Mouse (Mus musculus) adipocyte (in vitro differentiated cells): Measurements from ENCODE around the gene Bcl9.

Experiments used
- DNase-seq: peaks from one replicate; pipeline ENCODE4 v3.0.0-alpha.2; 2016; ENCODE audit warnings: low spot score

Bcl9 gene

DNA sequence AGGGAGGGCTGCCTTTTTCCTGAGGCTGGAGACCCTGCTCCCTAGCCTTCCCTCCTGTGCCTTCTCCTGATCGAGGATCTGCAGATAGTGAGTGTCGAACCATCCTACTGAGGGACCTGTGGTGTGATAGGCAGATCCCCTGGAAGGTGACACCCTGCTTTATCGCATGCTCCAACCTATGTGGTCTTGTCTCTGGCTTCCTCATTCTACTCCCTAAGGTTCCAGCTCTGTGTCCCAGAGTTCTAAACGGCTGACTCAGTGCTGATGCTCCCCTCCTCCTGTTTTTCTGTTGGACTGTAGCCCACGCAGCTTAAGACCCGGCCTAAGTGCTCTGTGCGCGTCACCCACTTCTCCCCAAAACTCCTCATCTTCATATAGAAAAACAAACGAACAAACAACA, 65.9 kb downstream of the Bcl9 start:
- no peak for DNase-seq

DNA sequence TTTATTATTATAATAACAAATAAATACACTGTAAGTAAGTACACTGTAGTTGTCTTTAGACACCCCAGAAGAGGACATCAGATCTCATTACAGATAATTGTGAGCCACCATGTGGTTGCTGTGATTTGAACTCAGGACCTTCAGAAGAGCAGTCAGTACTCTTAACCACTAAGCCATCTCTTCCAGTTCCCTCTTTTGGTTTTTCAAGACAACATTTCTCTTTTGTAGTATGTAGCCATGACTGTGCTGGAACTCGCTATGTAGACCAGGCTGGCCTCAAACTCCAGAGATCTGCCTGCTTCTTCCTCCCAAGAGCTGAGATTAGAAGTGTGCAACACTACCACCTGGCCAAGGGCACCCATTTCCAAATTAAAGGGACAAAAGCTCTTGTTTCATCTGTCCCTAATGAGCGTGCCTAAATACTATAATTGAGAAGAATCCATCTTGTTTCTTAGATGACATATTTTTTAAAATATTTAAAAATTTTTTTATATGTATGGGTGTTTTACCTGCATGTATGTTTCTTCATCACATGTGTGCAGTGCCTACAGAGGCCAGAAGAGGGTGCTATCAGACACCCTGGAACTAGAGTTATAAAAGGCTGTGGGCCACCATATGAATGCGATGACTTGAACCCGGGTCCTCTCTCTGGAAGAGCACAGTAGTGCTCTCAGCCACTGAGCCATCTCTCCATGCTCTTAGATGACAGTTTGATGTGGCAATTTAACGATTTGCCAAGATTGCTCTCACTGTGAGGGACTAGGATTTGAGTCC, 66.9 kb downstream of the Bcl9 start:
- no peak for DNase-seq

- no peak for DNase-seq
Observed at GRCm38 (mm10) chr3:97228457-97228856, 69.3 kb downstream of the Bcl9 start.

DNA sequence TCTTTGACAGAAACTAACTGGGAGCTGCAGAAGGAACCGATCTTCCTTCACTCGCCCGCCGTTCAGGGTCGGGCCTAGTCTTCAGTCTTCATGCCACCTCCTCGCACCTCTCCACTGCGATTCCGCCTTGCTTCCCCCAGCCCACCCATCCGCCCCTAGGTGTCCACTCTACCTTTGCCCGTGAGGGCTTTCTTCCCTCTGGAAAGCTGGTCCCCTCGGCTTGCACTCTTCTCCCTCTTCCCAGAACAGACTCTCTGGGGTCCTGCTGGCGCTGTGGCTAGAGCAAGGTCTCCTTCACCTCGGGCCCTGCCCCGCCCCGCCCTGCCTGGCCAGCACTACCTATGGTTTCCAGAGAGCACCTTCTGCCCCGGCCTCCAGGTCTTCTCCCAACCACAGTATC, 69.7 kb downstream of the Bcl9 start:
- DNase-seq = no peak

DNA sequence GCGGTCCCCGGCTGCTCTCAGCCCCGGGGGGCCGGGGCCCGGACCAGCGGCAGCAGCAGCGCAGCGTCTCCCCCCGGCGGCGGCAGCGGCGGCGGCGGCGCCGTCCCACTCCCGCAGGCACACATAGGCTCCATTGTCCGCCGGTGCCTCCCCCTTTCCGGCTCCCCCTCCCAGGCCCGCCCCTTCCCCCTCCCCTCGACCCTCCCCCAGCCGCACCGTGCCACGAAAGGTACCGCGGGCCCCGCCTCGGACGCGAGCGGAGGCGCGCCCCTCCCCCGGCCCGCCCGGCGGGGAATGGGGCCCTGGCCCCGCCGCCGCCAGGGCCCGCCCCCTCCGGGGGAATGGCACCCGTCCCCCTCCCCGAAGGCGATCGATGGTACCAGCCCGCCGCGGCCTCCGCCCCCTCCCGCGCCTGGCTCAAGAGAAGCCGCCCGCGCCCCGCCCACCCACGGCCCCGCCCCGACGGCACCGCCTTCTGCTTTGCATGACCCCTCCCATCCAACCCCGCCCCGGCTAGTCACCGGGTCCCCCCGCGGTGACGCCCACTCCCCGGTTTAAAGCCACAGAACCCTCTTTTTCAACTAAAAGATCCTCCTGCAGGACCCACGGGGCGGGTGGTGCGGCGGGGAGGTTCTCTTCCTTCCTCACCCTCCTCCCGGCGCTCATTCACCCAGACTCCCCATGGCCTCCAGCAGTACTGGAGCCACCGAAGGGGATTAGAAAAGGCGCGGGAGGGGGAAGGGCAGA, 70.3 kb downstream of the Bcl9 start:
- peak; percentile 94 for DNase-seq

DNA sequence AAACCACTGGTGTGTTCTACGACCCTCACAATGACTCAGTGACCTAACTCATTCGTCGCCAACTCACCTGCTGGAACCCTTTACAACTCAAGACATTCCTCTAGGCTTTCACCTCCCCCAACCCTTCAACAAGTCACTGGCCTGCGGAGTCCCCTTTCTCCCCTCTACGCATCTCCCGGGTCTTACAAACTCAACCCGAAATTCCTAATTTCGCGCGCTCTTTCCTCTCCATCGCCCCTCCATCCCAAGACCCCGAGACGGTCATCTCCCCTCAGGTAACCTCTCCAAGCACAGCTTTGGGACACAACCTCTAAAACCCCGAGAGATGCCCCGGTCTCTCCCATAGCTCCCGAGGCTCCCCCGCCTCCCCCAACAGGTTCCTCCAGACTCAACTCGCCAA, 71.0 kb downstream of the Bcl9 start:
- peak; percentile 31 for DNase-seq

GRCm38 (mm10) chr3:97225231-97225630, 72.5 kb downstream of the Bcl9 start:
- peak; percentile 32 for DNase-seq

DNA sequence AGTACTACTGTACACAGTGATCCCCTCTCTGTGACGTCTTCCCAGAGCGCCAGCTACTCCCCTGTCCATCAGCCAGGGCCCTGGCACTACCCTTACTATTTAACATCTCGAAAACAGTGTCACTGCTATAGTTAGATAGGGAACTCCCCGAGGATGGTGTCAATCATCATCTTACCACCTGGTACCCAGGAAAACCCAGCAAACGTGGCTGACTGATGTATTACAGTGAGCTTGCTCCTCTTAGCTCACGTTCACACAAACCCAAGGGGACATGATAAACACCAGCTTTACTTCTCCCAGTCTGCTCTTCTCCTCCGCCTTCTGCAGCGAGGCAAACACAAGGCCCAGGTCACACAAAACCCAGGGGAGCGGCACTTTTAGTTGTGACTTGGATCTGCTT, 74.5 kb downstream of the Bcl9 start:
- no peak for DNase-seq

DNA sequence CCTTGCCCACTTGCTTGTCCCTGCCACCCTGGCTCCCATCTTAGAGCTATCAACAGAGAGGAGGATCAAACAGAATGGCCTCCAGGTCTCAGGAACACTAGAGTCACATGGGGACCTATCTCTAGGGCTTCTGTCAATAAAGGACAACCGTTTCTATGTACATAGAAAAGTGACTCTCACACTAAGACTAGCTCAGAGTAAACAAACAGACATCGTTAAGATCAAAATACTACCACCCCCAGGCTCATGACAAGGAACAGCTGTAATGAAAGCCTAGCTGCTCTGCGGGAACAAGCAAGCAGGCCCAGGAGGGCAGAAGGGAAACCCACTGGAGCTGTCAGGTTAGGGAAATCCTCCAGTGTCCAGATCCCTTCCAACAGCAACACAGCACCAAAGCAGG, 82.2 kb downstream of the Bcl9 start:
- no peak for DNase-seq

DNA sequence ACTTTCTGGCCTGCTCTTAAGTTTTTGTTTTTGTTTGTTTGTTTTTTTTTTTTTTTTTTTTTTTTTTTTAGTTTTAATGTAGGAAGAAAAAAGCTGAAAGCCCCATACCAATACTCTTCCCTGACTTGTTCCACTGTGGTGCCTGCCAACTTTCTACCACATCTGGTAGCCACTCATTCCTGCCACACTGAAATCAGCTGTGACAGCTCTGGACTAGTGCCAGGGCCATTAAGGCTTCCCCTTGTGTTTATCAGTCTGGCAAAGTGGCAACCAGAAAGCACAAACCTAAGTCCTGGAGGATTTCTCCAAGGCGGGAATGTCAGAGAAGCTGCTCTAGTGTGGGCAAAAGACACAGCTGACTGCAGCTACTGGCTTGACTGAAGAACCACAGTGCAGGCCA, 83.3 kb downstream of the Bcl9 start:
- DNase-seq = peak; percentile 89

DNA sequence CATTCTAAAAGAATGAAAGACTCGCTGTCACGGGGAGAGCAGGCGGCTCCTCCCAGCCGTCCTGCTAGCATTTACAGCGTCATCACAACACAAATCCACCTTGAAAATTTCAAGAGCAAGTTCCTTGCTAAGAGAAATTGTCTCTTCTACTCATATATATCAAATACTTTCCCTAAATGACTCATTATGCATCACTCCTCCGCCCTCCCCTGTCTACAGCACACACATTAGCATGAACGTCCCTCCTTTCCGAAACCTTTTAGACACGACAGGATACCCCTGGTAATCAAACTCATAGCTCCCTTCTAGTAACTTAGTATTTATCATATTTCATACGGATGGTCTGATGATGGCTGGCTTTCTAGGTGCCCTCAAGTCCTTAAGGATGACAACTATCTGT, 83.8 kb downstream of the Bcl9 start:
- no peak for DNase-seq

GRCm38 (mm10) chr3:97211177-97211576, 86.5 kb downstream of the Bcl9 start:
- no peak for DNase-seq

DNA sequence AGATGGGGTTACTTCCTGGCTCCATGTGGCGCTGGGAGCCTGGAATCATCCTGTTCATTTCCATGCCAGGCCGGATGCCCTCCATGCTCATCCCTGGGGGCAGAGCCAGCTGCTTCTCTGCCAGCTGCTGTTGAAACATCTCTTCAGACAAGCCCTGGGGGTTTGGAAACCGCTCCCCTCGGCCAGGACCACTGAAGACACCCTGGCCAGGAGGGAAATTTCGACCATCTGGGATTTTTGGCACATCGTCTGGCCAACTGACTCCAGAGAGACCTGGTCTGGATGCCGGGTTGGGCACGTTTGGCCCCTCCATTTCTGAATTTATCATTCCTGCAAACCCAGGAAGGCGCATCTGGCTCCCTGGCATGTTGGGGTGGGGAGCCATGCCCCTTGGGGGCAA, 88.4 kb downstream of the Bcl9 start:
- no peak for DNase-seq

DNA sequence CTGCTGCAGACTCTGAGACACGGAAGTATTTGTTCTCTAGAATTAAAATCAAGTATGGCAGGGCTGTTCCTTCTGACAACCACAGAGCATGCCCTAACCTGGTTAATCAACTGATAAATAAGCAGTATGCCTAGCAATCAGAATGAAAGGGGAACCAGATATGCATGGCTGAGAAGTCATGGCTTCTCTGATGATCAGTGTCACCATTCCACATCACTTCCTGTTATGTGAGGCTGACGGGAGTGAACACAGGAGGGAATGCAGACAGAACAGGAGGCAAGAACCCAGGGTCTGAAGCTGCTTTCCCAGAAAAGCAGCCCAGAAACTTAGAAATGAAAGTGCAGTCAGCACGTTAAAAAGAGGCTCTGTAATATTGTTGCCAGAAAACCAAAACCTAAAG, 91.2 kb downstream of the Bcl9 start:
- DNase-seq = no peak

- no peak for DNase-seq
Observed at GRCm38 (mm10) chr3:97203880-97204279, 93.8 kb downstream of the Bcl9 start.

- peak; percentile 66 for DNase-seq
Observed at GRCm38 (mm10) chr3:97201943-97202342, 95.8 kb downstream of the Bcl9 start.

DNA sequence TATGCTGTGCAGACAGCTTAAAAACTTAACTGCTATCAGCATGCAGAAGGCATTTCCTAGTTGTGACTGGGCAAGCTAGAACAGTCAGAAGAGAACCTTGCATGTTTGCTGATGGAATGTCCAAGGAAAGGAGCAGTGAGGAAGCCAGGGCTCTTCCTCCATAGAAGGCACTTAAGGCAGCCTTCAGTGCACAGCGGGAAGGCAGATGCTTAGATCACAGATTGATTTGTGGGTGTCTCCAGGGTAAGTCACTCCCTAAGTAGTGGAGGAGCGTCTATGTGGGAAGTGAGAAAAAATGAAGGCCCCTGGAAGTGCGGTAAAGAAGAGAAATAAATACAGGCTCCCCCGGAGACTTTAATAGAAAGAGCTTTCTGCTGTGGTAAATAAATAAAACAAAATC, 98.5 kb downstream of the Bcl9 start:
- no peak for DNase-seq

- DNase-seq = no peak
Observed at GRCm38 (mm10) chr3:97196571-97196970, 101.1 kb downstream of the Bcl9 start.

DNA sequence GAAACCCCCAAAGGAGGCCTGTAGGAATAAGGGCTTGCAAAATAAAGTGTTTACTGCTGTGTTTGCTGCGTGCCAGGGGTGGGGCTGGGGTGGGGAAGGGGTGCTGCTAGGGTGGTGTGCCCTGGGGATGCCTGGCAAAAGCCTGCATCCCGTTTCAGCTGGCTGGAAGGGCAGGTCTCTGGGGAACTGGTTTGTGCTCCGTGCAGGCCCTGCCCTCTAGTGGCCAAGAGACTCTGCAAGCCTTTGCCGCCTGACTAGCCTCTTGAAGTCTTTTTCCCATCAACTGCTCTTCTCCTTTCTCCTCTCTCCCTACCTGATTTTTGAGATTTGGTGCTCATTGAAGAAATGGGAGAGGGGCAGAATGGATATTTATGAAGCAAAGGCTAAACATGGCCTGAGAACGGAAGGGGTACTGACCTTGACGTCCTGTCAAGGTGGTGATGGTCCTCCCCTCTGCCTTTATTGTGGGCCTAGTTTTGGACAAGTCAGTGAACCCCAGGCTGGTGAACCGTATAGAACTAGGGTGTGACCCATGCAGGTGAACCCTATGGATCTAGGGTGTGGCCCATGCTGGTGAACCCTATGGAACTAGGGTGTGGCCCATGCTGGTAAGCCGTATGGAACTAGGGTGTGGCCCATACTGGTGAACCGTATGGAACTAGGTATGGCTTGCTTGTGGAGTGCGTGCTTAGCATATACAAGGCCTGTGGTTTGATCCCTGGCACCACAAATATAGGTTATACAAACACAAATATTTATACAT, 112.4 kb downstream of the Bcl9 start:
- peak; percentile 77 for DNase-seq

GRCm38 (mm10) chr3:97183810-97184209, 113.9 kb downstream of the Bcl9 start:
- peak; percentile 22 for DNase-seq

DNA sequence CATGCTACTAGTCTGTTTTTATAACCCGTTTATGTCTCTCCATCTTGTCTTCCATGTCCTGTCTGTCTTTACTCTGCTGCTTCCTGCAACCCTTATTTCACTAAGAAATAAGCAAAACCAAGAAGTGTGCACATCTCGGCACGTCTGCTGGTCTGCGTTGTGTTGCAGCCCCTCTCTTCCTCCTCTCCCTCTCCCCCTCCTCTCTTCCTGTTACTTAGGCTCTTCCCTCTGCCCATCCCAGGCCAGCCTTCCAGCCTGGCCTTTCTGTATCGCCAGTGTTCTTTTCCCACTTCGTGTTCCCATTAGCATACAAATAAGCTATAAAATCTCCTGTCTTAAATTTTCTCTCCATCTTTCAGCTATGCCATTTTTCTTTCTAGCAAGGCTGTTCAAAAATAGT, 117.2 kb downstream of the Bcl9 start:
- DNase-seq = no peak

GRCm38 (mm10) chr3:97178885-97179284, 118.8 kb downstream of the Bcl9 start:
- no peak for DNase-seq

- no peak for DNase-seq
Observed at GRCm38 (mm10) chr3:97172632-97173031, 125.1 kb downstream of the Bcl9 start.
